Mouse (Mus musculus): Measurements from ENCODE around the gene Fbxo36. TPM values are rescaled to one million over a fixed set of nuclear protein-coding genes. Genes with fewer than 3 reads are reported as not detected.

Gene Fbxo36
- 7.0 and 8.8 TPM in 2 replicates for polyA plus RNA-seq (2015; fragmentation: Nextera tagmentation; extraction: Ambion mirVana)

DNA sequence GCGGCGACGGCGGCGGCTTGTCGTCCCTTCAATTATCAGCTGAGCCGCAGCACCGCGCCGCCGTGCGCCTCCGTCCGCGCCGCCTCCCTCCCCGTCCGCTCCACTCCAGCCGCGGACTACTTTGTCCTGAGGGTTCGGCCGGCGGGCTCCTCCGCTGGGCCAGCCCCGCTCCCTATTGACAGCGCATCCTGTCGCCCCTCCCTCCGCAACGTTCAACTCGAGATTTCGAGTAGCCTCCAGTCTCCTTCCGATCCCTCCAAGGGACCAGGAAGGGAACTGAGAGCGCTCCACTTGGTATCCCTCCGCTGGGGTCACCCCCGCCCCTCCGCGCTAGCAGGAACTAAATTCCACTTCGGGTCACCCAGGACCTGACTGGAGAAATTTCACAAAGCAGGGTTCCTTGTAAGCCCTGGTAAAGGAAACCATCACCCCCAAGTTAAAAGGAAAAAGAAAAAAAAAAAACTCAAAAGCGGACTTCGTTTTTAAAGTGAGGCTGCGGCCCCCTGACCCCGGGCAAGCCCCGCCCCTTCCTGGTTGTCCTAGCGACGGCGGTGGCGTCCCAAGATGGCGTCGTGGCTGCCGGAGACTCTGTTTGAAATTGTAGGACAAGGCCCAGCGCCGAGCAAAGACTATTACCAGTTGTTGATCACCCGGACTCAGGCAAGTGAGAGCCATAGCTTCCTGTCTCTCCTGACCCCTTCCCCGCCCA, at the start of gene Fbxo36:
Fbxo36 (plus strand) TSS at position 533 of the 709 bp plus-strand sequence.

GRCm38 (mm10) chr1:84840018-84840664, 500 bp downstream of the Fbxo36 start, which contains the start of gene Trip12:
Gene Trip12, minus strand, starts transcription at chr1:84840516.

GRCm38 (mm10) chr1:84934503-84935333, 95.1 kb downstream of the Fbxo36 start, which contains the start of gene Slc16a14:
Gene Slc16a14, minus strand, starts transcription at chr1:84935134.

Other genes starting within 250 kb of the Fbxo36 start
- gene Dner, start 143.6 kb upstream of the Fbxo36 start, polyA plus RNA-seq (2015; fragmentation: Nextera tagmentation; extraction: Ambion mirVana) = 0.76 and 1.1 TPM in 2 replicates
- 35.8 and 40.6 TPM in 2 replicates for gene Trip12, start 675 bp downstream of the Fbxo36 start, polyA plus RNA-seq (2015; fragmentation: Nextera tagmentation; extraction: Ambion mirVana)
- gene Slc16a14, start 95.3 kb downstream of the Fbxo36 start, polyA plus RNA-seq (2015; fragmentation: Nextera tagmentation; extraction: Ambion mirVana) = 0.50 TPM in 1 of 2 replicates, not detected in the other